Comparison of ENCODE assay signal across 23 mouse cellular contexts in genomic region chr10:43849478-43849877, GRCm38 (mm10). TPM values are rescaled to one million over a fixed set of nuclear protein-coding genes. Genes with fewer than 3 reads are reported as not detected.
DNase-seq lines count a peak whose midpoint lies in the region; ATAC-seq and TF ChIP-seq lines count a peak whose summit lies in the region.
"Had no signal": no experiment of that assay in that cellular context is flagged by ENCODE, and none has a peak within 500 bp of the region (broad histone marks: within the 10 kb centered on the region; RNA-seq: fewer than 3 reads in every experiment).

No protein-coding gene starts in this region.

- H3K4me3 ChIP-seq in CH12.LX (replicated peaks in 1 of 3; ENCODE audit: low read depth in 2 of 3, low read length in 2 of 3, poor library complexity in 1 of 3), result no peak overlapping the region
- H3K4me3 ChIP-seq in bone marrow macrophage, adult 2 months (ENCODE audit: insufficient read depth, low read length), result no peak overlapping the region
- H3K4me3 ChIP-seq: embryonic facial prominence, embryonic 12.5 days; embryonic facial prominence, embryonic 15.5 days; gastrocnemius, adult 2 months; heart, adult 2 months; hindbrain, embryonic 12.5 days; hindbrain, embryonic 15.5 days had no signal

- H3K4me1 ChIP-seq in CH12.LX (ENCODE audit: control insufficient read depth in 1 of 2, insufficient read depth in 2 of 2), result peaks cover 0 to 16% of the 10 kb centered on the region in 2 experiments; a peak in 2 of 4 replicates
- peaks cover 32% of the 10 kb centered on the region for H3K4me1 ChIP-seq in bone marrow macrophage, adult 2 months (ENCODE audit: control insufficient read depth, insufficient read depth, low read length)
- H3K4me1 ChIP-seq: embryonic facial prominence, embryonic 12.5 days; embryonic facial prominence, embryonic 15.5 days; hindbrain, embryonic 12.5 days; hindbrain, embryonic 15.5 days had no signal

- no peak for DNase-seq in CH12.LX (ENCODE audit: extremely low read depth)
- no peak for DNase-seq in cerebellum, postnatal 4 days (ENCODE audit: low spot score in 2 of 2)
- no peak for DNase-seq in adrenal gland, postnatal 4 days (ENCODE audit: low spot score in 2 of 2)
- DNase-seq: adrenal gland, postnatal 10 days; adrenal gland, postnatal 36 days; cerebellum, adult 11-12 months; cerebellum, adult 8-10 months; cerebellum, postnatal 10 days; cerebellum, postnatal 36 days; forebrain, postnatal 0 days; gastrocnemius, adult 2 months; gastrocnemius, postnatal 14 days; heart, adult 2 months had no signal

- no peak overlapping the region for H3K27ac ChIP-seq in CH12.LX (ENCODE audit: insufficient read depth, low read depth)
- H3K27ac ChIP-seq in bone marrow macrophage, adult 2 months (ENCODE audit: insufficient read depth, low read depth, low read length), result peak overlapping the region; percentile 26; the same call in 1 of the 2 replicates
- H3K27ac ChIP-seq: embryonic facial prominence, embryonic 12.5 days; embryonic facial prominence, embryonic 15.5 days; gastrocnemius, adult 2 months; heart, adult 2 months; hindbrain, embryonic 12.5 days; hindbrain, embryonic 15.5 days had no signal

- no peaks in the 10 kb centered on the region for H3K36me3 ChIP-seq in CH12.LX (replicated peaks in 1 of 2; ENCODE audit: control insufficient read depth in 1 of 2, insufficient read depth in 1 of 2, low read length in 1 of 2)
- H3K36me3 ChIP-seq: embryonic facial prominence, embryonic 12.5 days; embryonic facial prominence, embryonic 15.5 days; hindbrain, embryonic 12.5 days; hindbrain, embryonic 15.5 days had no signal

- H3K27me3 ChIP-seq in CH12.LX (replicated peaks), result no peaks in the 10 kb centered on the region
- H3K27me3 ChIP-seq: embryonic facial prominence, embryonic 12.5 days; embryonic facial prominence, embryonic 15.5 days; hindbrain, embryonic 12.5 days; hindbrain, embryonic 15.5 days had no signal

- no peak for TF ChIP-seq CTCF in CH12.LX (conservative IDR thresholded peaks at IDR 0.05 in 1 of 2, IDR thresholded peaks at IDR 0.05 in 1 of 2; ENCODE audit: low read depth in 2 of 2, low read length in 2 of 2)
- no peak for TF ChIP-seq CTCF in bone marrow macrophage, adult 2 months (IDR thresholded peaks at IDR 0.05; ENCODE audit: low read depth, low read length)

- TF ChIP-seq RAD21 in CH12.LX (IDR thresholded peaks at IDR 0.05; ENCODE audit: low read depth, low read length), result no peak

- peaks cover 3% of the 10 kb centered on the region for H3K9me3 ChIP-seq in CH12.LX (replicated peaks; ENCODE audit: low read length)
- H3K9me3 ChIP-seq: embryonic facial prominence, embryonic 15.5 days; hindbrain, embryonic 12.5 days; hindbrain, embryonic 15.5 days had no signal

- in situ Hi-C loops in CH12.LX (cut with MboI; ENCODE audit: low pct_ligation_motif_present, low pct_unique_long_range_greater_than_20kb, low sequenced_read_pairs), result no loop called here

- H3K4me2 ChIP-seq in CH12.LX (ENCODE audit: insufficient read depth, low read depth, poor library complexity, severe bottlenecking), result no peak overlapping the region
- H3K4me2 ChIP-seq: embryonic facial prominence, embryonic 12.5 days; embryonic facial prominence, embryonic 15.5 days; heart, embryonic 11.5 days; hindbrain, embryonic 12.5 days; hindbrain, embryonic 15.5 days had no signal

- H3K79me2 ChIP-seq in CH12.LX (replicated peaks; ENCODE audit: control insufficient read depth, extremely low read depth, insufficient read depth, poor library complexity, severe bottlenecking), result no peaks in the 10 kb centered on the region

- TF ChIP-seq POLR2A in CH12.LX (IDR thresholded peaks at IDR 0.05; ENCODE audit: low read depth, low read length), result no peak
- TF ChIP-seq POLR2A in bone marrow macrophage, adult 2 months (IDR thresholded peaks at IDR 0.05; ENCODE audit: borderline replicate concordance, low read depth, low read length), result no peak

- dilution Hi-C loops in CH12.LX (cut with MboI; ENCODE audit: extremely low pct_ligation_motif_present, extremely low pct_unique_long_range_greater_than_20kb, low sequenced_read_pairs), result no loop called here

- peak; percentile 73 for ATAC-seq in megakaryocyte, adult 5-6 weeks (ENCODE audit: poor library complexity, severe bottlenecking)
- no peak for ATAC-seq in activated CD4-positive, CD25-positive, alpha-beta regulatory T cell, adult 4 months
- ATAC-seq: forebrain, embryonic 14.5 days; forebrain, postnatal 0 days; intestine, postnatal 0 days had no signal

- H3K9ac ChIP-seq in CH12.LX (ENCODE audit: insufficient read depth, low read depth), result no peak overlapping the region
- H3K9ac ChIP-seq: embryonic facial prominence, embryonic 12.5 days; embryonic facial prominence, embryonic 15.5 days; forebrain, postnatal 0 days; hindbrain, embryonic 12.5 days; hindbrain, embryonic 15.5 days had no signal

- no peak for TF ChIP-seq EP300 in CH12.LX (IDR thresholded peaks at IDR 0.05; ENCODE audit: low read length)

TF ChIP-seq in CH12.LX, 34 proteins besides CTCF, POLR2A, EP300 and RAD21:
- no peak for TF ChIP-seq ZNF384 (IDR thresholded peaks at IDR 0.05; ENCODE audit: low read depth, low read length)
- no peak for TF ChIP-seq MEF2A (IDR thresholded peaks at IDR 0.05; ENCODE audit: borderline replicate concordance, low read depth, low read length)
- no peak for TF ChIP-seq CHD1 (IDR thresholded peaks at IDR 0.05; ENCODE audit: low read depth, low read length)
- TF ChIP-seq USF1 (IDR thresholded peaks at IDR 0.05; ENCODE audit: low read depth, low read length), result 0 out of 2 replicates have a peak, but pooled peaks have one; percentile 10
- no peak for TF ChIP-seq ETS1 (conservative IDR thresholded peaks at IDR 0.05; ENCODE audit: low read depth, low read length)
- no peak for TF ChIP-seq ELF1 (IDR thresholded peaks at IDR 0.05; ENCODE audit: low read depth, low read length)
- TF ChIP-seq JUND (conservative IDR thresholded peaks at IDR 0.05; ENCODE audit: low read depth, low read length), result no peak
- TF ChIP-seq HCFC1 (IDR thresholded peaks at IDR 0.05; ENCODE audit: low read depth, low read length), result no peak
- peak; percentile 58 for TF ChIP-seq BHLHE40 (IDR thresholded peaks at IDR 0.05; ENCODE audit: low read depth, low read length)
TF ChIP-seq in CH12.LX: peak in this region for 2.

RNA-seq across cellular contexts. Expression of gene Qrsl1, which starts 52.1 kb away (rescaled TPM):
- total RNA-seq in CH12.LX (2012; rRNA removed) (41.8 and 44.0 TPM in 2 replicates), CH12.LX (2014; rRNA removed) (46.8 and 55.3 TPM in 2 replicates)
- polyA plus RNA-seq in CH12.LX (2012; ENCODE audit: insufficient read length, low read depth), result 47.1 and 49.5 TPM in 2 replicates
- polyA plus RNA-seq in bone marrow macrophage, adult 2 months (2012; ENCODE audit: insufficient read depth, insufficient read length, missing spikeins), result 7.1 and 7.2 TPM in 2 replicates
- 13.3 and 18.1 TPM in 2 replicates for total RNA-seq in megakaryocyte, adult 5-6 weeks (2015)
- 10.2 and 11.2 TPM in 2 replicates for total RNA-seq in megakaryocyte, adult 5-6 weeks (2017)
- polyA plus RNA-seq in activated CD4-positive, CD25-positive, alpha-beta regulatory T cell, adult 4 months (2017; shearing (Covaris generic)), result 10 to 100 TPM; 23.9 to 25.1 TPM
- total RNA-seq in adrenal gland, postnatal 4 days (2021), result 10 to 100 TPM; 12.3 to 13.5 TPM

RNA-seq across cellular contexts. Expression of gene Rtn4ip1, which starts 52.1 kb away (rescaled TPM):
- total RNA-seq in CH12.LX (2012; rRNA removed) (24.7 and 30.2 TPM in 2 replicates), CH12.LX (2014; rRNA removed) (11.5 and 12.0 TPM in 2 replicates)
- polyA plus RNA-seq in CH12.LX (2012; ENCODE audit: insufficient read length, low read depth), result 63.6 and 68.3 TPM in 2 replicates
- polyA plus RNA-seq in bone marrow macrophage, adult 2 months (2012; ENCODE audit: insufficient read depth, insufficient read length, missing spikeins), result 5.4 and 6.8 TPM in 2 replicates
- total RNA-seq in megakaryocyte, adult 5-6 weeks (2015), result 8.7 and 9.1 TPM in 2 replicates
- total RNA-seq in megakaryocyte, adult 5-6 weeks (2017), result 4.6 and 8.1 TPM in 2 replicates
- 10 to 100 TPM in 1 of 2 experiments, 1 to 10 TPM in 1; 7.9 to 11.4 TPM for polyA plus RNA-seq in activated CD4-positive, CD25-positive, alpha-beta regulatory T cell, adult 4 months (2017; shearing (Covaris generic))
- total RNA-seq in adrenal gland, postnatal 4 days (2021), result 10 to 100 TPM; 18.4 to 19.3 TPM
